Mouse (Mus musculus): ENCODE data around the gene Rbfox2.
A peak's percentile ranks its signal among the peaks of the same experiment; 100 is the strongest.

DNA sequence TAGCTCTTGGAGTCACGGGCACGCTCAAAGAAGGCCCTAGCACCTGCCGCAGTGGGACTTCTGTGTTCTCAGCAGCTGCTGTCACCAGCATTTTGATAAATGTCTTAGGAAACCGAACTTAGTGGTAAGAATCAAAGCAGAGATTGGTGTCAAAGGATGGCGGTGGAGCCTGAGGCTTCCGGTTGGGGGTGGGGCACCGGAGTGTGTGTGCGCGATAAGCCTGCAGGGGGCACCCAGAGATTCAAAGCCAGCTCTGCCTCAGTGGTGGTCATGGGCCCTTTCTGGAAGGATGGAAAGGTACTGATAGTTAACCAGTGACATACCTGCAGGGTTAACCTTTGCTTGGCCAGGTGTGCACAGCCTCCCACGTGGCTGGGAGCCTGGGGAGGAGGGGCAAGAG lies 235.3 kb downstream of the Rbfox2 start:
- TF ChIP-seq CTCF (IDR thresholded peaks at IDR 0.05; ENCODE audit: low read depth, low read length) (peak; percentile 57), POLR2A (IDR thresholded peaks at IDR 0.05; ENCODE audit: extremely low read depth, insufficient read depth, low read length) (no peak)

All from liver, adult 2 months (tissue).